Mouse (Mus musculus) C2C12 (cell line): ENCODE measurements around the gene Treh.
"Not testable (repeated sequence)": the region's sequence is repeated elsewhere in the genome, so short reads cannot be mapped to it uniquely, and the experiment has no call there.

Experiments
- CEBPB ChIP-seq: IDR thresholded peaks from one replicate; pipeline ENCODE4 v1.6.1; 2011; ENCODE audit warnings: low read depth, mild to moderate bottlenecking, control low read depth, moderate library complexity
- CTCF ChIP-seq: IDR thresholded peaks from one replicate; pipeline ENCODE4 v1.5.1; 2011; ENCODE audit not compliant: control insufficient read depth, insufficient read depth, insufficient read length
- FOSL1 ChIP-seq: IDR thresholded peaks from one replicate; pipeline ENCODE4 v1.8.0; 2011; ENCODE audit warnings: mild to moderate bottlenecking, low read length; ENCODE audit not compliant: poor library complexity, insufficient read depth, severe bottlenecking
- MAX ChIP-seq: IDR thresholded peaks from one replicate; pipeline ENCODE4 v1.6.1; 2011; ENCODE audit warnings: mild to moderate bottlenecking, control low read depth
- MYOD1 ChIP-seq: IDR thresholded peaks from one replicate; pipeline ENCODE4 v1.6.1; 2011; ENCODE audit warnings: low read depth; ENCODE audit not compliant: control insufficient read depth, insufficient read length
- USF1 ChIP-seq: IDR thresholded peaks from one replicate; pipeline ENCODE4 v1.6.1; 2011; ENCODE audit warnings: low read depth, mild to moderate bottlenecking, control low read depth, moderate library complexity

- not testable (repeated sequence) for TF ChIP-seq USF1, CTCF, MYOD1, CEBPB, MAX, FOSL1
These were observed 34.3 kb upstream of the Treh start for GRCm38 (mm10) chr9:44638726-44639125.
